Mouse (Mus musculus): ENCODE results near the gene Prr7. TPM values are rescaled to one million over a fixed set of nuclear protein-coding genes. Genes with fewer than 3 reads are reported as not detected.
"Not testable (repeated sequence)": the region's sequence is repeated elsewhere in the genome, so short reads cannot be mapped to it uniquely, and the experiment has no call there.

Prr7 gene
- polyA plus RNA-seq, 1 experiment from 2014 or later: 0.55 TPM

DNA sequence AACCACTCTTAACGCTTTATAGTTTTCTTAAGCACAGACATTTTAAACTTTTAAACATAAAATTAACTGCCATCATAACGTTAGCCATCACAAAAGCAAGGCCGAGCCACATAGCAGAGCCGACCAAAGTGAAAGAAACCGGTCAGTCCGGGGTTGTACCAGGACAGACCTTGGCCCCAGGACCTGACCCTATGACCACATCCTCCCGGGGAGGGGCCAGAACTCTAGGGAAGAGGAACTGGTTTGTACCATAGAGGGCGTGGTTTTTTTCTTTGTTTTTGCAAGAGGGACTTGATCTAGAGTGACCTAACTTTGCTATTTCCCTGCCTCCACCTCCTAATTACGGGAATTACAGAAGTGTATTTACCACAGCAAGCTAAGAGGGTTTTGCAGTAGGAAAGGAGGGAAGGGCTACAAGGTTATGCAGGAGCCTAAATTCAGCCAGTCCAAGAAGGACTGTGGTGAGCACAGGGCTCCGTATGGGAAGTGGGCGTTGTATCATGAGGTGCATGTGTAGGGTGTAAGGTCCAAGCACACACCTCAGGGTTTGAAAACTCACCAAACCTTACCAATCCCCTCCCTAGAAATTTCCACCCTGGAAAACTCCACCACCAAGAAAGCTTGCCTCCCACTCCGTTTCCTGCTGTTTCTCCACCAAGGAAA, 34.7 kb upstream of the Prr7 start:
- H3K9ac ChIP-seq (ENCODE audit: low read length): no peak overlapping the region
- no peak for ATAC-seq (replicated peaks; ENCODE audit: low FRiP score, low TSS enrichment, low read depth)
- no peak overlapping the region for H3K27ac ChIP-seq (ENCODE audit: low read depth)
- no peak for DNase-seq (ENCODE audit: low spot score)
- no peak overlapping the region for H3K4me2 ChIP-seq (ENCODE audit: low read length)
- WGBS: 61% methylated on average over 12 of the region's 12 CpGs
- no peaks in the 10 kb centered on the region for H3K36me3 ChIP-seq (ENCODE audit: control insufficient read depth, insufficient read depth, low read length)
- no peaks in the 10 kb centered on the region for H3K4me1 ChIP-seq (replicated peaks; ENCODE audit: control insufficient read depth, insufficient read depth, low read length)
- H3K9me3 ChIP-seq (ENCODE audit: control insufficient read depth, low read length): peaks cover 4% of the 10 kb centered on the region; the same call in 1 of the 2 replicates
- no peaks in the 10 kb centered on the region for H3K27me3 ChIP-seq (replicated peaks; ENCODE audit: control insufficient read depth, insufficient read depth, low read length)
- no peak overlapping the region for H3K4me3 ChIP-seq (ENCODE audit: low read depth, low read length)

DNA sequence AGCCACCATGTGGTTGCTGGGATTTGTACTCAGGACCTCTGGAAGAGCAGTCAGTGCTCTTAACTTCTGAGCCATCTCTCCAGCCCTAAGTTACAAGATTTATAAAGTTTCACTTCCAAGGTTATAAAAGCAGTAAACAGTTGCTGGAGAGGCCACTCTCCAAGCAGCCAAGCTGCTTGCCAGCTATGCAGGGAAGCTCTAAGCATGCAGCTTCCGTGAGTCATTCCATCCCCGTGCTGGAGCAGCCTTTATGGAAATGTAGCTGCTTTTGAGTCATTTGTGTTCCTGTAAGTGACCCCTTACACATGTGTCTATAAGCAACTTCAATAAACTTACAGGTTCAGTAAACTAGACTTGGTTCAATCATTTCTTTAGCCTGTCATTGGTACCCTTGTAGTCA, 33.5 kb upstream of the Prr7 start:
- H3K27me3 ChIP-seq (replicated peaks; ENCODE audit: control insufficient read depth, insufficient read depth, low read length): no peaks in the 10 kb centered on the region
- DNase-seq (ENCODE audit: low spot score) (no peak), ATAC-seq (replicated peaks; ENCODE audit: low FRiP score, low TSS enrichment, low read depth) (no peak)
- 76% methylated on average over 2 of the region's 2 CpGs for WGBS
- no peaks in the 10 kb centered on the region for H3K36me3 ChIP-seq (ENCODE audit: control insufficient read depth, insufficient read depth, low read length)
- H3K4me1 ChIP-seq (replicated peaks; ENCODE audit: control insufficient read depth, insufficient read depth, low read length): no peaks in the 10 kb centered on the region
- H3K9me3 ChIP-seq (ENCODE audit: control insufficient read depth, low read length): peaks cover 4% of the 10 kb centered on the region; the same call in 1 of the 2 replicates
- no peak overlapping the region for H3K4me2 ChIP-seq (ENCODE audit: low read length)
- H3K27ac ChIP-seq (ENCODE audit: low read depth): no peak overlapping the region
- H3K4me3 ChIP-seq (ENCODE audit: low read depth, low read length): no peak overlapping the region
- no peak overlapping the region for H3K9ac ChIP-seq (ENCODE audit: low read length)

DNA sequence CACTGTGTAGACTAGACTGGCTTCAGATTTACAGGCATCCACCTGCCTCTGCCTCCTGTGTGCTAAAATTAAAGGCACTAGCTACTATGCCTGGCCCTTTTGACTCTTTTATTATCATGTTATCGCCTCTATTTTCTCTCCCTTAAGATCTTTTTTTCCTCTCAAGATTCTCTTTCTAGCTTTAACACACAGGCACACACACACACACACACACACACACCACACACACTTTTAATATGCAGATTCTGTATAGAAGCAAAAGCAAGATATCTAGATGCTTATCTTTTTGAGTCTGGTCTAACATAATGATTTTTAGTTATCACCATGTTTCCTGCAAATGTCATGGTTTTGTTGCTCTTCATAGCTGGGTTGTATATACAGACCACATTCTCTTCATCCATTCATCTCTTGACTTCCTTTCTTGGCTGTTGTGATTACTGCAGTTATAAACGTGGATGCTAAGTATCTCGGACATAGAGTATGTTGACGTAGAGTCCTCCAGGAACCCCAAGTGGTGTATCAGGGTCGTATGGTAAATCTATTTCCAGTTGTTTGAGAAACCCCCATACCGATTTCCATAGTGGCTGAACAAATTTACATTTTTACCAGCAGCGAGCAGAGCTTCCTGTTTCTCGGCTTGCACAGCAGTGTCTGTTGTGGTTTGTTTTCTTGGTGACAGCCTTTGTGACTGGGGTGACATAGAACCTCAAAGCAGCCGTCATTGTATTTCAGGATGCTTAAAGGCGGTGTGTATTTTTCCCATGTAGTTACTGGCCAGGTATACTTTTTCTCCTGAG, 32.0 kb upstream of the Prr7 start:
- H3K9me3 ChIP-seq (ENCODE audit: control insufficient read depth, low read length): peaks cover 4% of the 10 kb centered on the region; the same call in 1 of the 2 replicates
- H3K36me3 ChIP-seq (ENCODE audit: control insufficient read depth, insufficient read depth, low read length): no peaks in the 10 kb centered on the region
- no peak overlapping the region for H3K27ac ChIP-seq (ENCODE audit: low read depth)
- no peaks in the 10 kb centered on the region for H3K27me3 ChIP-seq (replicated peaks; ENCODE audit: control insufficient read depth, insufficient read depth, low read length)
- H3K4me3 ChIP-seq (ENCODE audit: low read depth, low read length): no peak overlapping the region
- no peaks in the 10 kb centered on the region for H3K4me1 ChIP-seq (replicated peaks; ENCODE audit: control insufficient read depth, insufficient read depth, low read length)
- H3K4me2 ChIP-seq (ENCODE audit: low read length): no peak overlapping the region
- ATAC-seq (replicated peaks; ENCODE audit: low FRiP score, low TSS enrichment, low read depth) (no peak), DNase-seq (ENCODE audit: low spot score) (no peak)
- H3K9ac ChIP-seq (ENCODE audit: low read length): no peak overlapping the region
- WGBS: 66% methylated on average over 10 of the region's 10 CpGs

DNA sequence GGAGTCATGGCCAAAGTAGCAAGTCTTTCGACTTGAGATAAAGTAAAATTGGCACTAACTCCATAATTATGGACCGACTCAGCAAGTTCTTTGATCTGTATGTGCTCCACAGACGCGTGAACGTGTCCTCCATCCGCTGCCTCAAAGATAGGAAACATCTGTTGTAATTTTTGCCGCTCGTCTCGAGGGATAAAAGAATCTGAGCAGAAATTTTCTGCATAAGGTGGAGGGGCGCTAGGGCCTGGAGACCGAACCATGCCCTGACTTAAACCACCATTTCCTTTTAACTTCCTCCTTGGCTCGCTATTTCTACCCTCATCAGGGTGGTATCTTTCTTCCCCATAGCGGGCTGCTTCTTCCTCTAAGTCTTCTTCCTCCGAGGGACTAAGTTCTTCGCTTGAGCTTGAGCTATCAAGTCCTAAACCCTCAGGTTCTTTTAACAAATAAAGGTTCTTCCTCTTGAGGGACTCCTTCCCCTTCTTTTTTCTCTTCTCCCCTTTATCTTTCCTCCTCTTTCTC, 26.9 kb upstream of the Prr7 start:
- not testable (repeated sequence) for H3K4me1 ChIP-seq (replicated peaks; ENCODE audit: control insufficient read depth, insufficient read depth, low read length); H3K36me3 ChIP-seq (ENCODE audit: control insufficient read depth, insufficient read depth, low read length); H3K27me3 ChIP-seq (replicated peaks; ENCODE audit: control insufficient read depth, insufficient read depth, low read length); H3K9me3 ChIP-seq (ENCODE audit: control insufficient read depth, low read length); H3K27ac ChIP-seq (ENCODE audit: low read depth); ATAC-seq (replicated peaks; ENCODE audit: low FRiP score, low TSS enrichment, low read depth); H3K4me2 ChIP-seq (ENCODE audit: low read length); DNase-seq (ENCODE audit: low spot score); H3K4me3 ChIP-seq (ENCODE audit: low read depth, low read length); H3K9ac ChIP-seq (ENCODE audit: low read length)
- WGBS: 94% methylated on average over 15 of the region's 15 CpGs

DNA sequence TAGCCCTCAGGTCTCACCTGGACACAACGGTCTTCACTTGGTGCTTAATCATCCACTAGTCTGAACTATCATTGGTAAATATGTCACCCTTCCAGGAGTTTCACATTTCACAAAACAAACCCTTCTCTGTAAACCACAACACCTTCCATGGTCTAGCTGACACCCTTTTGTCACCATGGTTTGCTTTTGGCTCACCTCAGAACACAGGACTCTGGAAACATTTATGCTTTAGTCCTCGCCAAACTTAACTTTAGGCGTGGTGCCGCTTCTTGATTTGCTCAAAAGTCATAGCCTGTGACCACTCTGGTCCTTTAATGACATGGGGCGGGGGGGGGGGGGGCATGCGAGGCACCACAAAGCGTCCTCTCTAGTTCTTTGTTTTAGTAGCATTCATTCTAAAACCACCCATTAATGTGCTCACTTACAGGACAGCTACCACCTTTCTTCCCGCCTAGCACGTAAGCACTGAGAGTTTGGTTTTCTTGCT, 20.2 kb upstream of the Prr7 start:
- Histone ChIP-seq H3K4me3 (ENCODE audit: low read depth, low read length) (peak overlapping the region; percentile 87), H3K27ac (ENCODE audit: low read depth) (peak overlapping the region; percentile 95), H3K9me3 (ENCODE audit: control insufficient read depth, low read length) (no peaks in the 10 kb centered on the region), H3K4me2 (ENCODE audit: low read length) (peak overlapping the region; percentile 61), H3K36me3 (ENCODE audit: control insufficient read depth, insufficient read depth, low read length) (peaks cover 3% of the 10 kb centered on the region; the same call in 1 of the 2 replicates), H3K4me1 (replicated peaks; ENCODE audit: control insufficient read depth, insufficient read depth, low read length) (peaks cover 26% of the 10 kb centered on the region), H3K9ac (ENCODE audit: low read length) (peak overlapping the region; percentile 55), H3K27me3 (replicated peaks; ENCODE audit: control insufficient read depth, insufficient read depth, low read length) (no peaks in the 10 kb centered on the region)
- 30% methylated on average over 9 of the region's 9 CpGs for WGBS
- ATAC-seq (replicated peaks; ENCODE audit: low FRiP score, low TSS enrichment, low read depth): no peak
- DNase-seq (ENCODE audit: low spot score): no peak

DNA sequence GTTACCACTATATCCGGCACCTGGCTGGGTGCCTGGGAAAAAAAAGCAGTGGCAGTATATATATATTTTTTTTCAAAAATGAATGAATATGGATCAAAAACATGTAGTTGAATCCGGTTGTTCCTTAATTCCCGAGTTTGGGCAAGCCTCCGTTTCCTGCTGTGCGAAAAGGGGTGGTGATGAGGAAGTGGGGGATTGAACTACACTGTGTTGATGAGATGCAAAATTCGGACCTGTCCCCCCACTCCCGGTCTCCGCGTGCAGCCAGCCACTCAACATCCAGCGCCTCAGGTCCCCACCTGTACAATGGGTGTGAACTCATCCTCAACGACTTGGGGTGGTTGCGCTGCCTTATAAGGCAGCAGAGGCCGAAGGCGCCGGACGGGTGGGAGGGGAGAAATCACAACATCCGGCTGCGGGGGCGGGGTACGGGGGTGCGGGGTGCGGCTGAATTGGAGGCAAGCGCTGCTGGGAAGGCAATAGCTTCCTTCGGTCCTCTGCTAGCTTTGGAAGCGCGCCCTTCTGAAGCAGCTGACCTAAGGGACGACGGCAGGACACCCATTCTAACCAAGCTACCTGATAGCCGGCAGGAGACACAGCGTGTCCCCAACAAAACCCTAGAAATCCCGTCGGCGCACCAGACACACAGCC, 19.7 kb upstream of the Prr7 start:
- peak; percentile 79 for ATAC-seq (replicated peaks; ENCODE audit: low FRiP score, low TSS enrichment, low read depth)
- 2% methylated on average over 33 of the region's 33 CpGs for WGBS
- peaks cover 8% of the 10 kb centered on the region; the same call in 1 of the 2 replicates for H3K36me3 ChIP-seq (ENCODE audit: control insufficient read depth, insufficient read depth, low read length)
- H3K4me3 ChIP-seq (ENCODE audit: low read depth, low read length): peak overlapping the region; percentile 87
- peak overlapping the region; percentile 55 for H3K9ac ChIP-seq (ENCODE audit: low read length)
- H3K4me1 ChIP-seq (replicated peaks; ENCODE audit: control insufficient read depth, insufficient read depth, low read length): peaks cover 26% of the 10 kb centered on the region
- no peaks in the 10 kb centered on the region for H3K27me3 ChIP-seq (replicated peaks; ENCODE audit: control insufficient read depth, insufficient read depth, low read length)
- peak overlapping the region; percentile 61 for H3K4me2 ChIP-seq (ENCODE audit: low read length)
- H3K9me3 ChIP-seq (ENCODE audit: control insufficient read depth, low read length): no peaks in the 10 kb centered on the region
- H3K27ac ChIP-seq (ENCODE audit: low read depth): peak overlapping the region; percentile 95
- no peak for DNase-seq (ENCODE audit: low spot score)

DNA sequence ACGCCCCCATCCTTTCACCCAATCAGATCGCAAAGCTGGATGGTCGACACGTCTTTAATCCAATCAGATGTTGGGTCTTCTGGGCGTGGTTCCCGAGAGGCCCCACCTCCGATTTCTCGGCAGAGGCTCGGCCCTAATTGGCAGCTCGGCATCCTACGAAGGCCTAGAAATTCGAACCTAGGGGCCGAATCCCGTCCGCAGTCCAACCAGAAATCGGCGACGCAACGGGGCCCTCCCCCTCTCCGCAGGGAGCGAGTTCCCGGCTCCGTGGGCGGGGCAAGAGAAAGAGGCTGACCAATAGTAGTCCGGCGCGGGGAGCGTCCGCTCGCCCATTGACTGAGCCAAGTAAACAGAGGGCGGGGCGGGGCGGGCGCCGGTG, 19.1 kb upstream of the Prr7 start, which contains the start of gene Grk6:
Gene Grk6 (plus strand): TSS at position 136 of the 379 bp plus-strand sequence.
- peak within 1 kb of the TSS; percentile 95 for H3K27ac ChIP-seq (ENCODE audit: low read depth)
- ATAC-seq (replicated peaks; ENCODE audit: low FRiP score, low TSS enrichment, low read depth) (peak; percentile 96), DNase-seq (ENCODE audit: low spot score) (peak; percentile 99)
- peak within 1 kb of the TSS; percentile 94 for H3K4me2 ChIP-seq (ENCODE audit: low read length)
- H3K9me3 ChIP-seq (ENCODE audit: control insufficient read depth, low read length): no peaks in the 10 kb centered on the region
- peaks cover 26% of the 10 kb centered on the region for H3K4me1 ChIP-seq (replicated peaks; ENCODE audit: control insufficient read depth, insufficient read depth, low read length)
- peak within 1 kb of the TSS; percentile 87 for H3K4me3 ChIP-seq (ENCODE audit: low read depth, low read length)
- WGBS: 0% methylated on average over 30 of the region's 35 CpGs
- H3K36me3 ChIP-seq (ENCODE audit: control insufficient read depth, insufficient read depth, low read length): peaks cover 13% of the 10 kb centered on the region
- H3K9ac ChIP-seq (ENCODE audit: low read length): peak within 1 kb of the TSS; percentile 96
- H3K27me3 ChIP-seq (replicated peaks; ENCODE audit: control insufficient read depth, insufficient read depth, low read length): no peaks in the 10 kb centered on the region

DNA sequence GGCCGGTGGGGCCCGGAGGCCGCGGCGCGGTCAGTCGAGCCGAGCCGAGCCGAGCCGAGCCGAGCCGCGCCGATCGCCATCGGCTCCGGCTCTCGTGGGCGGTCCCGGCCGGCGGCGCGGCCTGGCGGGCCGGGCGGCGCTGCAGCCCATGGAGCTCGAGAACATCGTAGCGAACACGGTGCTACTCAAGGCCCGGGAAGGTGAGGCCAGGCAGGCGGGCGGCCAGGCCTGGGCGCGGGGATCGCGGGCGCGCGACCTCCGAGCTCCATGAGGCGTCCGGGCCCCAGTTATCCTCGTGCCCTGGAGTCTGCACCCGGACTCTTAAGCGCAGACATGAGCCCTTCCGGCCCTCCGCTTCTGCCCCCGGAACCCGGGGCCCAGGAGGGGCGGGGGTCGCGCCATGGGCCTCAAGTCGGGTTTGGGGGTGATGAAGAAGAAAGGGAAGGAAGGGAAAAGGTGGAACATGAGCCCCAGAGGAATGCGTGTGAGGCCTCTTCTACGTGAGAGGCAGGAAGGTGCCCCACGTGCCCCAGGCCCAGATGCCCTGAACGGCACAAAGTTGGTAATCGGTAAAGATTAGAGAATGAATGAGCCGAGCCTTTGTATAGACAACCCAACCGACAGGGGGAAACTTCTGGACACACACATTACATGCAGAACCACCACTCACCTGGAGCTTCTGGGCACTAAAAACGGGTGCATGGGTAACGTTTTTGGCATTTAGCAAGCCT, 18.5 kb upstream of the Prr7 start:
- Histone ChIP-seq H3K4me2 (ENCODE audit: low read length) (peak overlapping the region; percentile 94), H3K9me3 (ENCODE audit: control insufficient read depth, low read length) (no peaks in the 10 kb centered on the region), H3K27ac (ENCODE audit: low read depth) (peak overlapping the region; percentile 95), H3K4me1 (replicated peaks; ENCODE audit: control insufficient read depth, insufficient read depth, low read length) (peaks cover 26% of the 10 kb centered on the region), H3K9ac (ENCODE audit: low read length) (peak overlapping the region; percentile 96), H3K36me3 (ENCODE audit: control insufficient read depth, insufficient read depth, low read length) (peaks cover 19% of the 10 kb centered on the region), H3K27me3 (replicated peaks; ENCODE audit: control insufficient read depth, insufficient read depth, low read length) (no peaks in the 10 kb centered on the region), H3K4me3 (ENCODE audit: low read depth, low read length) (peak overlapping the region; percentile 87)
- no peak for ATAC-seq (replicated peaks; ENCODE audit: low FRiP score, low TSS enrichment, low read depth)
- WGBS: under 1% methylated on average over 58 of the region's 66 CpGs
- DNase-seq (ENCODE audit: low spot score): peak; percentile 77

All from intestine, embryonic 14.5 days (tissue).